Mouse (Mus musculus) olfactory bulb, adult 2 months (tissue): ENCODE data around the gene Rasl11b.

Experiments
- CTCF ChIP-seq: fragments of 200-500 bp; IDR thresholded peaks from 2 replicates; pipeline ENCODE4 v1.5.1; 2012; ENCODE audit warnings: low read depth, mild to moderate bottlenecking, low read length, moderate library complexity; ENCODE audit not compliant: insufficient read depth
- POLR2A ChIP-seq: fragments of 200-500 bp; IDR thresholded peaks from 2 replicates; pipeline ENCODE4 v1.6.1; 2012; ENCODE audit warnings: mild to moderate bottlenecking, low read depth, low read length, moderate library complexity; ENCODE audit not compliant: insufficient read depth

DNA sequence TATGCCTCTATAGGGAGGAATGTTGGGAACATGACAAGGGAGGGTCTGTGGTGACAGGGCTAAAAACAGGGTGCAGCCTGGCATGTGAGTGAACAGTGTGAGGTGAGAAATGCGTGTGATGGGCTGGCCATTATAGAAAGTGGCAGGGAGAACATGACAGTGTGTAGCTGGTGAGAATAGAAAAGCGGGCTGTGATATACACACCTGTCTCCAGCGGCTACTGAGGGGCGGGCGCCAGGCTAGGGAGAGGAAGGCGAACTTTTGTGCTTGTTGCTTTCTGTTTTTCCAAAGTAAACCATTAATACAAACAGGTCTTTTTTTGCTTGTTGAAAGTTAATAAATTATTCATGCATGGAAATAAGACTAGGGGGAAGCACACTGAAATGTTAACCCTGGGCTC, 32.3 kb downstream of the Rasl11b start:
- TF ChIP-seq POLR2A = no peak
- TF ChIP-seq CTCF = no peak
